Mouse (Mus musculus): Measurements from ENCODE around the gene Lrp5. TPM values are rescaled to one million over a fixed set of nuclear protein-coding genes. Genes with fewer than 3 reads are reported as not detected.

Gene Lrp5
- polyA plus RNA-seq, 1 experiment: 40.2 TPM

GRCm38 (mm10) chr19:3650448-3650847, 35.9 kb downstream of the Lrp5 start:
- no peaks in the 10 kb centered on the region; the same call in 1 of the 2 replicates for H3K36me3 ChIP-seq (ENCODE audit: control insufficient read depth, insufficient read depth, low read length, poor library complexity, severe bottlenecking)
- H3K9me3 ChIP-seq (replicated peaks; ENCODE audit: control insufficient read depth, insufficient read depth, low read length, poor library complexity, severe bottlenecking): no peaks in the 10 kb centered on the region
- no peak for TF ChIP-seq CTCF (IDR thresholded peaks at IDR 0.05; ENCODE audit: low read depth, low read length)

GRCm38 (mm10) chr19:3648830-3649450, 37.4 kb downstream of the Lrp5 start:
- Histone ChIP-seq H3K4me1 (ENCODE audit: control insufficient read depth, insufficient read depth, low read length) (peaks cover 5% of the 10 kb centered on the region), H3K36me3 (ENCODE audit: control insufficient read depth, insufficient read depth, low read length, poor library complexity, severe bottlenecking) (no peaks in the 10 kb centered on the region; the same call in 1 of the 2 replicates), H3K27ac (ENCODE audit: insufficient read depth, low read length) (no peak overlapping the region), H3K9ac (ENCODE audit: low read depth, poor library complexity, severe bottlenecking) (no peak overlapping the region), H3K4me3 (ENCODE audit: low read depth, low read length) (no peak overlapping the region), H3K9me3 (replicated peaks; ENCODE audit: control insufficient read depth, insufficient read depth, low read length, poor library complexity, severe bottlenecking) (no peaks in the 10 kb centered on the region), H3K27me3 (ENCODE audit: control insufficient read depth, insufficient read depth, low read length, poor library complexity, severe bottlenecking) (no peaks in the 10 kb centered on the region)
- TF ChIP-seq CTCF (IDR thresholded peaks at IDR 0.05; ENCODE audit: low read depth, low read length) (no peak), EP300 (IDR thresholded peaks at IDR 0.05; ENCODE audit: insufficient read depth, low read depth, low read length) (no peak), POLR2A (IDR thresholded peaks at IDR 0.05; ENCODE audit: insufficient read depth, low read length) (no peak)

More at GRCm38 (mm10) chr19:3650448-3650847, 35.9 kb downstream of the Lrp5 start:
- no peak overlapping the region for H3K4me3 ChIP-seq (ENCODE audit: low read depth, low read length)
- H3K27ac ChIP-seq (ENCODE audit: insufficient read depth, low read length): no peak overlapping the region
- H3K9ac ChIP-seq (ENCODE audit: low read depth, poor library complexity, severe bottlenecking): no peak overlapping the region
- no peaks in the 10 kb centered on the region for H3K27me3 ChIP-seq (ENCODE audit: control insufficient read depth, insufficient read depth, low read length, poor library complexity, severe bottlenecking)
- H3K4me1 ChIP-seq (ENCODE audit: control insufficient read depth, insufficient read depth, low read length): peaks cover 5% of the 10 kb centered on the region

- Histone ChIP-seq H3K9ac (ENCODE audit: low read depth, poor library complexity, severe bottlenecking) (no peak overlapping the region), H3K4me1 (ENCODE audit: control insufficient read depth, insufficient read depth, low read length) (peaks cover 5% of the 10 kb centered on the region), H3K4me3 (ENCODE audit: low read depth, low read length) (no peak overlapping the region), H3K9me3 (replicated peaks; ENCODE audit: control insufficient read depth, insufficient read depth, low read length, poor library complexity, severe bottlenecking) (no peaks in the 10 kb centered on the region), H3K27ac (ENCODE audit: insufficient read depth, low read length) (no peak overlapping the region), H3K36me3 (ENCODE audit: control insufficient read depth, insufficient read depth, low read length, poor library complexity, severe bottlenecking) (no peaks in the 10 kb centered on the region; the same call in 1 of the 2 replicates), H3K27me3 (ENCODE audit: control insufficient read depth, insufficient read depth, low read length, poor library complexity, severe bottlenecking) (no peaks in the 10 kb centered on the region)
- TF ChIP-seq POLR2A (IDR thresholded peaks at IDR 0.05; ENCODE audit: insufficient read depth, low read length): no peak
- no peak for TF ChIP-seq CTCF (IDR thresholded peaks at IDR 0.05; ENCODE audit: low read depth, low read length)
- TF ChIP-seq EP300 (IDR thresholded peaks at IDR 0.05; ENCODE audit: insufficient read depth, low read depth, low read length): no peak
Measured at GRCm38 (mm10) chr19:3647999-3648398, 38.4 kb downstream of the Lrp5 start.

GRCm38 (mm10) chr19:3645813-3646212, 40.6 kb downstream of the Lrp5 start:
- TF ChIP-seq POLR2A (IDR thresholded peaks at IDR 0.05; ENCODE audit: insufficient read depth, low read length) (no peak), EP300 (IDR thresholded peaks at IDR 0.05; ENCODE audit: insufficient read depth, low read depth, low read length) (no peak), CTCF (IDR thresholded peaks at IDR 0.05; ENCODE audit: low read depth, low read length) (no peak)
- Histone ChIP-seq H3K9ac (ENCODE audit: low read depth, poor library complexity, severe bottlenecking) (no peak overlapping the region), H3K27ac (ENCODE audit: insufficient read depth, low read length) (no peak overlapping the region), H3K27me3 (ENCODE audit: control insufficient read depth, insufficient read depth, low read length, poor library complexity, severe bottlenecking) (no peaks in the 10 kb centered on the region), H3K9me3 (replicated peaks; ENCODE audit: control insufficient read depth, insufficient read depth, low read length, poor library complexity, severe bottlenecking) (no peaks in the 10 kb centered on the region), H3K4me3 (ENCODE audit: low read depth, low read length) (no peak overlapping the region), H3K4me1 (ENCODE audit: control insufficient read depth, insufficient read depth, low read length) (peaks cover 5% of the 10 kb centered on the region), H3K36me3 (ENCODE audit: control insufficient read depth, insufficient read depth, low read length, poor library complexity, severe bottlenecking) (no peaks in the 10 kb centered on the region)

- Histone ChIP-seq H3K9me3 (replicated peaks; ENCODE audit: control insufficient read depth, insufficient read depth, low read length, poor library complexity, severe bottlenecking) (no peaks in the 10 kb centered on the region), H3K27ac (ENCODE audit: insufficient read depth, low read length) (no peak overlapping the region), H3K9ac (ENCODE audit: low read depth, poor library complexity, severe bottlenecking) (no peak overlapping the region), H3K4me1 (ENCODE audit: control insufficient read depth, insufficient read depth, low read length) (peaks cover 5% of the 10 kb centered on the region), H3K4me3 (ENCODE audit: low read depth, low read length) (no peak overlapping the region), H3K36me3 (ENCODE audit: control insufficient read depth, insufficient read depth, low read length, poor library complexity, severe bottlenecking) (no peaks in the 10 kb centered on the region), H3K27me3 (ENCODE audit: control insufficient read depth, insufficient read depth, low read length, poor library complexity, severe bottlenecking) (no peaks in the 10 kb centered on the region)
- no peak for TF ChIP-seq CTCF (IDR thresholded peaks at IDR 0.05; ENCODE audit: low read depth, low read length)
- TF ChIP-seq POLR2A (IDR thresholded peaks at IDR 0.05; ENCODE audit: insufficient read depth, low read length): no peak
- no peak for TF ChIP-seq EP300 (IDR thresholded peaks at IDR 0.05; ENCODE audit: insufficient read depth, low read depth, low read length)
Measured at GRCm38 (mm10) chr19:3645318-3645717, 41.0 kb downstream of the Lrp5 start.

- H3K27me3 ChIP-seq (ENCODE audit: control insufficient read depth, insufficient read depth, low read length, poor library complexity, severe bottlenecking): no peaks in the 10 kb centered on the region
- H3K36me3 ChIP-seq (ENCODE audit: control insufficient read depth, insufficient read depth, low read length, poor library complexity, severe bottlenecking): no peaks in the 10 kb centered on the region
- no peak overlapping the region for H3K27ac ChIP-seq (ENCODE audit: insufficient read depth, low read length)
- H3K4me3 ChIP-seq (ENCODE audit: low read depth, low read length): no peak overlapping the region
- H3K9ac ChIP-seq (ENCODE audit: low read depth, poor library complexity, severe bottlenecking): no peak overlapping the region
- no peaks in the 10 kb centered on the region for H3K9me3 ChIP-seq (replicated peaks; ENCODE audit: control insufficient read depth, insufficient read depth, low read length, poor library complexity, severe bottlenecking)
- no peak for TF ChIP-seq CTCF (IDR thresholded peaks at IDR 0.05; ENCODE audit: low read depth, low read length)
- TF ChIP-seq EP300 (IDR thresholded peaks at IDR 0.05; ENCODE audit: insufficient read depth, low read depth, low read length): no peak
- TF ChIP-seq POLR2A (IDR thresholded peaks at IDR 0.05; ENCODE audit: insufficient read depth, low read length): no peak
- H3K4me1 ChIP-seq (ENCODE audit: control insufficient read depth, insufficient read depth, low read length): no peaks in the 10 kb centered on the region
Measured at GRCm38 (mm10) chr19:3639561-3639960, 46.8 kb downstream of the Lrp5 start.

All from ES-Bruce4 (cell line).